Mouse (Mus musculus) kidney, adult 2 months (tissue): ENCODE results near the gene Eda.

Experiments used
- CTCF ChIP-seq: fragments of 200-500 bp; conservative IDR thresholded peaks from 2 replicates; pipeline ENCODE4 v1.5.1; 2011; ENCODE audit warnings: low read depth, mild to moderate bottlenecking, control low read depth, low read length, moderate library complexity, mixed read lengths; ENCODE audit not compliant: insufficient read depth, insufficient read length
- POLR2A ChIP-seq: fragments of 200-500 bp; IDR thresholded peaks from one replicate; pipeline ENCODE4 v1.6.1; 2011; ENCODE audit warnings: low read depth, low read length, control low read depth

DNA sequence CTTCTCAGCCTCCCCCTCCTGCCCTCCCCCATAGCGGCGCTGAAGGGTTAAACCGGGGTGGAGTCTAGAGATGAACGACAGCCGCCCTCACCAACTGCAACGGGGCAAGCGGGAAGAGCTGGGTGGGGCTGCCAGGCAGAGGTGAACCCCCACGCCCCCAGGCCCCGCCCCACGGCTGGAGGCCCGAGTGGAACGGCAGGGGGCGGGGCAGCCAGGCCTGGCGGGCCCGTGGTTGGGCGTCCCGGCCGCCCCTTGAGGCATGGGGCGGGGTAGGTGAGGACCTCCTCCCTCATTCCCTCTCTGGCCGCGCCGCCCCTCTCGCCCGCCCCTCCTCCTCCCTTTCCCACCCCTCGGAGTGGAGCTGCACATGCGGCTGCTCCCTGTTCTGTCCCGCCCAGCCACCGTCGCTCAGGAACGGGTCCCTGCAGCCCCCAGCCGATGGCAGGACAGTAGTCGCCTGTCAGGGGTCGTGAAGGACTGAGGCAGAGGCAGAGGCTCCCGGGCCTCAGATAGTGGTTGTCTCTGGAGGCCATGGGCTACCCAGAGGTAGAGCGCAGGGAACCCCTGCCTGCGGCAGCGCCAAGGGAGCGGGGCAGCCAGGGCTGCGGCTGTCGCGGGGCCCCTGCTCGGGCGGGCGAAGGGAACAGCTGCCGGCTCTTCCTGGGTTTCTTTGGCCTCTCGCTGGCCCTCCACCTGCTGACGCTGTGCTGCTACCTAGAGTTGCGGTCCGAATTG is at the start of gene Eda:
- no peak for TF ChIP-seq POLR2A
- no peak for TF ChIP-seq CTCF
